Mouse (Mus musculus) gastrocnemius, adult 18-20 months (tissue): Measurements from ENCODE around the gene Acap3. TPM values are rescaled to one million over a fixed set of nuclear protein-coding genes. Genes with fewer than 3 reads are reported as not detected.

ENCODE experiments used
- DNase-seq: peaks from one replicate; pipeline ENCODE4 v3.0.0; 2021; ENCODE audit warnings: low spot score
- total RNA-seq, 2 experiments: library from RNA; stranded (reverse); gene quantifications; 2 replicates each; pipeline ENCODE4 v1.2.3; 2021

Acap3 gene
- total RNA-seq, 2 experiments from 2014 or later: 6.6 to 7.3 TPM

DNA sequence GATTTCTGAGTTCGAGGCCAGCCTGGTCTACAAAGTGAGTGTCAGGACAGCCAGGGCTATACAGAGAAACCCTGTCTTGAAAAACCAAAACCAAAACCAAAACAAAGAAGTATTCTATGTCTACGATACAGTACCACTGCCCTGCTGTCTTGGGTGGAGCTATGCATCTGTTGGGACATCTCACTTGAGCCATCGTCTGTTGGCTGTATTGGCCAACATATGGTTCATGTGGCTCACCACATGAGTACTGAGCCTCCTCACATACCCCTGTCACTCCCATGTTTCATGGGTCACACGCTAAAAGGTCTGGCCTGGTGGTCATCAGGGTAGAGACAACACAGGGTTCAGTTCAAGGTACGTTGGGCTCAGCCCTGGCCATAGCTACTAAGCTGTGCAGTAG is 5.3 kb upstream of the Acap3 start:
- DNase-seq: no peak

DNA sequence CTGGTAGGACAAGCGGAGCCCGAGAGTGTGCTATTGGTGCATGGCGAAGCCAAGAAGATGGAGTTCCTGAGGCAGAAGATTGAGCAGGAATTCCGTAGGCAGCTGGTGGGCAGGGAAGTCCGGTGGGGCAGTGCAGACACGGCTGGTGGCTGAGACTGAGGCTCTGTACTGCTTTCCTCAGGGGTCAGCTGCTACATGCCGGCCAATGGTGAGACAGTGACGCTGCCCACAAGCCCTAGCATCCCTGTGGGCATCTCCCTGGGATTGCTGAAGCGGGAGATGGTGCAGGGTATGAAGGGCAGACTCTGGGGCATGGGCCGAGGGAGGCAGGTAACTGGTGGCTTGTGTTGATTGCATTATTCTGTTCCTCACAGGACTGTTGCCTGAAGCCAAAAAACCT is 3.9 kb upstream of the Acap3 start:
- no peak for DNase-seq

- no peak for DNase-seq
These were observed 3.4 kb upstream of the Acap3 start for GRCm38 (mm10) chr4:155888181-155888580.

- no peak for DNase-seq
These were observed 2.3 kb upstream of the Acap3 start for GRCm38 (mm10) chr4:155889316-155889715.

DNA sequence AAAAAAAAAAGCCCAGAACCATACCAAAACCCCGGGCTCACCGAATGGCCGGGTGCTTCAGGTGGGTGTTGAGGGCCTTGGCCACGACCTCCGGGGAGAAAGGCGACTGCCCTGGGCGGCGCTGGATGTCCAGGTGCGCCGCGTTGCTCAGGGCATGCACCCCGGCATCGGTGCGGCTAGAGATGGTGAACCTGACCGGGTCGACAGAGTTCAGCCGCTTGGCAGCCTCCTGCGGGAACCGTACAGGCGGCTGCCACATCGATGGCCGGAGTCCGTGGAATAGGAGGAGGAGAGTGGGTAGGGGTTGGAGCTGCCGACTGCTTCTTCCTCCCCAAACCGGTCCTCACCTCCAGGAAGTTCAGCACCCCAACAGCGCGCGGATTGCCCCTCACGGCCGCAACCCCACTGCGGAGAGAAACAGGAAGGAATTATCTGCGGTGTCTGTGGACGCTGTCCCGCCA is 581 bp upstream of the Acap3 start:
- DNase-seq: no peak

GRCm38 (mm10) chr4:155892017-155892416 is 395 bp downstream of the Acap3 start:
- peak; percentile 84 for DNase-seq

- no peak for DNase-seq
These were observed 1.0 kb downstream of the Acap3 start for GRCm38 (mm10) chr4:155892438-155893211.

- no peak for DNase-seq
These were observed 1.6 kb downstream of the Acap3 start for GRCm38 (mm10) chr4:155893212-155893690.

DNA sequence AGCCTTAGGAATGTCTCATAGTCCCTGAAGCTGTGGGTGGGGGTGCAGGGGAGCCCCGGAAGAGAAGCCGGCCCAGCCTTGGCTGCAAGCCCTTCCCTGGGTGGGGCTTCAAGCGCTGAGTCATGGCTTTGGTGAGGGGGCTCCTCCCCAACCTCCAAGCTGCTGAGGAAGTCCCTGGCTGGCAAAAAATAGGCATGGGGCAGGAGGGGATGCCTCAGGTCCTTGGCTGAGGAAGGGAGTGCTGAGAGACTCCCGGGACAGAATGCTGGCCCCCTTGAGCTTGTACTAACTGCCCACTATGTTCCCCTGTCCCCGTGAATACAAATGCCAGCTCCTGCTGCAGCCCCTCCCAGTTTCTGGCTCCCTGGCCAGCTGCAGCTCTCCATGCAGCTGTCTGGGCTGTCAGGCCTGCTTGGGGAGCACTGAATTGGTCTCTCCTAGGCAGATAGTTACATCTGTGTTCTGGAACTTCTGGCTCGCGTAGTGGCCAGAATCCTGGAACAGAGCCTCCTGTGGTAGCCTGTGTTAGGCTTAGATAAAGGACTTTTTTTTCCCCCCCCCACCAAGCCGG is 2.8 kb downstream of the Acap3 start:
- peak; percentile 88 for DNase-seq

- DNase-seq: peak; percentile 68
These were observed 3.6 kb downstream of the Acap3 start for GRCm38 (mm10) chr4:155895216-155895615.

DNA sequence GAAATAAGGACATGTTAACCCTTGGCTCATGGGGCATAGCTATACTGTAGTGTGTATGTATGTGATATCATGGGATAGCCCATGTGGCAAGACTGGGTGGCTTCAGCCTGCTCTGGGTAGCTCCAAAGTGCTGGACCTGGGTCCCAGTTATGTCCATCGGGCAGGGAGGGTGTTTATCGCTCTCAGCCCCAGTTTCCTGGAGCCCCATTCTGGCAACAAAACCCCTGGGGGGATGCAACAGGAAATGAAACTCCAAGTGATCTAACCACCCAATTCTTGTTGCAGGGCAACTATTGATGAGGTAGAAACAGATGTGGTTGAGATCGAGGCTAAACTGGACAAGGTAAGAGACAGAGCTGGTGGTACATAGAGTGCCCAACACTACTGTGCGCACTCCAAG is 4.2 kb downstream of the Acap3 start:
- DNase-seq: no peak

DNA sequence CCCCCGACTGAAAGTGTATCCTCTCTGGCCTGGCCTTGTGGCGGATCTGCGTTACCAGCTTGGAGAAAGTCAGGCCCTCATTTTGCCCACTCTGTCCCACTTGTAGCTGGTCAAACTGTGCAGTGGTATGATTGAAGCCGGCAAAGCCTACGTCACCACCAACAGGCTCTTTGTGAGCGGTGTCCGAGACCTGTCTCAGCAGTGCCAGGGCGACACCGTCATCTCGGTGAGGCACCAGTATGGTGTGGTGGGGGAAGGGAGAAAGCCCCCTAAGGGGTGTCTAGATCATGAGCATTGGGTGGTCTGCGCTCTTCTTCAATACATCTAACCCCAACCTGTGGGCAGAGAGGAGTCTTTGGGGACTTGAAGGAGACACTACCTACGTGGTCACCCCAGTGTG is 4.8 kb downstream of the Acap3 start:
- no peak for DNase-seq

GRCm38 (mm10) chr4:155898318-155898717 is 6.7 kb downstream of the Acap3 start:
- no peak for DNase-seq

DNA sequence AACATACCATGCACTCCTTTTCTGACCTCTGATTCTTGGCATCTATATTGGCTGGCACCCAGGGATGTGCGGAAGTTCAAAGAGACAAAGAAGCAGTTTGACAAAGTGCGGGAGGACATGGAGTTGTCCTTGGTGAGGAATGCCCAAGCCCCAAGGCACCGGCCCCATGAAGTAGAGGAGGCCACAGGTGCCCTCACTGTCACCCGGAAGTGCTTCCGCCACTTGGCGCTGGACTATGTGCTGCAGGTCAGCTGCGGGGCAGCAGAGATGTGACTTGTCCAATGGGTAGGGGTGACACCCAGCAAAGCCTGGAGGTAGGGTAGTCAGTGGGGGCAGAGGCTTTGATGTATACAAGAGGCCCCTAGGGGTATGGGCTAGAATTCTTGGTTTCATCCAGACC is 7.7 kb downstream of the Acap3 start:
- DNase-seq: no peak

DNA sequence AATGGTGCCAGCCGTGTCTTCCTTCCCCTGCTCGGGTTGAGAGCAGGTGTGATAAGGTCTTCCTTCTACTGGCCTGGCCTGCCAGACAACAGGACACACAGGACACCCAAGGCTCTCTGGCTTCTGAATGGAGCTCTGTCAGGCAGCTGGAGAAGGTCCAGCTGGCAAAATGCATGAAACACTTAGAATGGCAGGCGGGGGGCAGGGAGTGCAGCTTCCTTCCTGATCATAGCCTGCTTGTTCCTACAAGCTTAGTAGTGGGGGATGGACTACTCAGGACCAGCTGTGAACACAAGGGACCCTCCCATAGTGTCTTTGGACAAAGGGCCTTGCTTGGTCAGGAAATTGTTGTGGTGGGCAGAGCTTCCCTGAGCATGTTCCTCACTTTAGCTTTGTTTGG is 9.6 kb downstream of the Acap3 start:
- DNase-seq: no peak

DNA sequence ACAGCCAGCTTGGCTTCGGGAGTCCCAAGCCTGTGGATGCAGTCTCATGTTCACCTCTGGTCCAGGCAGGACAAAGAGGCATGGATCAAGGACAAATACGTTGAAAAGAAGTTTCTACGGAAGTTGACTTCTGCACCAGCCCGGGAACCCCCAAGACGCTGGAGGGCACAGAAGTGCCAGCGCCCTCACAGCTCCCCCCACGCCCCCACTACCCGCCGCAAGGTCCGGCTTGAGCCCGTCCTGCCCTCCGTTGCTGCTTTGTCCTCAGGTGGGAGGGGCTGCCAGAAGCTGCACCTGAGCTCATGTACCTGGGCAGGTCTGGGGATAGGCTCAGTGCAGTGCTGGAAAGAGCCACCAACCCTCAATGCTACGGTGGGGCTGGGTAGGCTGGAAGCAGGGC is 11.6 kb downstream of the Acap3 start:
- DNase-seq: no peak

- no peak for DNase-seq
These were observed 12.9 kb downstream of the Acap3 start for GRCm38 (mm10) chr4:155904318-155905102.

DNA sequence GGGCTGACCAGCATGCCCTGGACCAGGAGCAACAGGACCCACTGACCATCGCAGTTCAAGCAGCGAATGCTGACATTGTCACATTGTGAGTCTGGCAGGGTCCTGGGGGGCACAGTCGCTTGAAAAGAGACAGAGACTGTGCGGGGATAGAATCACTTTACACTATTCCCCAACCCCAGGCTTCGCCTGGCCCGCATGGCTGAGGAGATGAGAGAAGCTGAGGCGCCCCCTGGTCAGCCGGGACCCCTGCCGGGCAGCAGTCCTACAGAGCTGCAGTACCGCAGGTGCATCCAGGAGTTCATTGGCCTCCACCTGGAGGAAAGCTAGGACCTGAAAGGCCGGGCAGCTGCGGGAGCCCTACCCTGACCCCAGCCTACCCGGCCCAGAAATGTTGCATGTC is 14.0 kb downstream of the Acap3 start:
- DNase-seq: no peak

GRCm38 (mm10) chr4:155906125-155906524 is 14.5 kb downstream of the Acap3 start:
- DNase-seq: no peak

DNA sequence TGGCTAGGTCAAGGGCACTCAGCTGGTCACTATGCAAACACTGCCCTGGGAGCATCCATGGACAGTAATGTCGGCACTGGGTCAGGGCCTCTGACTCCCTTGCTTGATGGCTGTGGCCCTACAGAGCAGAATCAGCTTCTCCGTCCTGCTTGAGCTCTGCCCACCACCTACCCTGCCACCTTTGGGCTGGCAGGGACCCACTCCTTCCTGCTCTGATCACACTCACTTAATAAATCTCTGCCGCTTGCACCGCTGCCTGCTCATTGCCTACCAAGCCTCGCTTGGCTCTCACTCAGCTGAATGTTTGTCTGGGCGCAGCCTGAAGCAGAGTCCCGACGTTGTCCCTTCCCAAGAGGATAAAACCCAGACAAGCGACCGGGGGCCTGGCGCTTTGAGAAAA is 15.4 kb downstream of the Acap3 start:
- no peak for DNase-seq

GRCm38 (mm10) chr4:155908281-155908680 is 16.7 kb downstream of the Acap3 start:
- peak; percentile 1 for DNase-seq

GRCm38 (mm10) chr4:155908751-155909150 is 17.1 kb downstream of the Acap3 start:
- no peak for DNase-seq
